Mouse (Mus musculus) thymus, adult 2 months (tissue): Measurements from ENCODE around the gene Noxred1.

ENCODE experiments used
- CTCF ChIP-seq: fragments of 200-500 bp; IDR thresholded peaks from 2 replicates; pipeline ENCODE4 v1.5.1; 2012; ENCODE audit warnings: mild to moderate bottlenecking, control low read depth, low read length, moderate library complexity, borderline replicate concordance; ENCODE audit not compliant: control insufficient read depth, poor library complexity, insufficient read depth; ENCODE audit errors: extremely low read depth
- POLR2A ChIP-seq: fragments of 200-500 bp; IDR thresholded peaks from 2 replicates; pipeline ENCODE4 v1.6.1; 2012; ENCODE audit warnings: mild to moderate bottlenecking, low read length, control low read depth, moderate library complexity; ENCODE audit not compliant: control insufficient read depth, poor library complexity, insufficient read depth; ENCODE audit errors: extremely low read depth

DNA sequence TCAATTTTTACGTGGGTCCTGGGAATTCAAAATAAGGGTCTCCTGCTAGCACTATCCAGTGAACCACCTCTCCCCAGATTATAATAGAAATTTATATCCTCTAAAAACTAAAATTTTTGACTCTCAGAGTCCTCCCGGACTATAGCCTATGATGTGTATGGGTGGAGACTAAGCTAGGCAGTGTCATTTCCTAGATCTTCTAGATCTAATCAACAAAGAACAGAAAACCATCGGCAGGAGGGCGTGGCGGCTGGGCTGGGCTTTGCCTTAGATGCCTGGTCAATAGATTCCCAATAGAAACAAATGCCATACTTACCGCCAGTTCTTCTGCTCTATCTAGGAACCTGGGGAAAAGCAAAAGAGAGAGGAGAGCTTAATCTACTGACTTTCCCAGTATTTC, 11.6 kb upstream of the Noxred1 start:
- no peak for TF ChIP-seq CTCF
- TF ChIP-seq POLR2A: no peak
